Mouse (Mus musculus) G1E (cell line): Measurements from ENCODE around the gene Tfcp2l1. TPM values are rescaled to one million over a fixed set of nuclear protein-coding genes. Genes with fewer than 3 reads are reported as not detected.

Experiments used
- ATAC-seq: 2 replicates; pipeline ENCODE4 v1.8.0; 2016; ENCODE audit warnings: mild to moderate bottlenecking; ENCODE audit not compliant: insufficient number of reproducible peaks, poor library complexity, low FRiP score, severe bottlenecking; ENCODE audit errors: extremely low read depth
- DNase-seq: peaks from one replicate; pipeline ENCODE4 v3.0.0; 2012; ENCODE audit warnings: low spot score
- H3K27me3 ChIP-seq: 2 replicates; pipeline ENCODE4 v1.6.1; 2012; ENCODE audit warnings: mild to moderate bottlenecking, low read length, inconsistent platforms; ENCODE audit not compliant: insufficient read depth
- H3K36me3 ChIP-seq: replicated peaks from 2 replicates; pipeline ENCODE3; 2012; ENCODE audit warnings: mild to moderate bottlenecking, inconsistent platforms
- H3K4me1 ChIP-seq: 2 replicates; pipeline ENCODE4 v1.6.1; 2012; ENCODE audit warnings: low read depth, low read length, inconsistent platforms, mixed read lengths; ENCODE audit not compliant: insufficient read depth
- H3K4me3 ChIP-seq: 2 replicates; pipeline ENCODE4 v1.5.1; 2012; ENCODE audit warnings: low read depth, mild to moderate bottlenecking, inconsistent platforms, low read length, moderate library complexity, mixed read lengths
- H3K9me3 ChIP-seq: replicated peaks from 2 replicates; pipeline ENCODE4 v1.6.1; 2012; ENCODE audit warnings: inconsistent platforms
- CTCF ChIP-seq: IDR thresholded peaks from 2 replicates; pipeline ENCODE4 v1.5.1; 2012; ENCODE audit warnings: low read depth, low read length, inconsistent platforms, mixed read lengths
- GATA1 ChIP-seq: IDR thresholded peaks from 2 replicates; pipeline ENCODE4 v1.6.1; 2012; ENCODE audit warnings: borderline replicate concordance, low read length, inconsistent platforms, mixed read lengths
- GATA2 ChIP-seq: IDR thresholded peaks from 2 replicates; pipeline ENCODE4 v1.6.1; 2012; ENCODE audit warnings: low read depth, low read length, inconsistent platforms, borderline replicate concordance
- POLR2AphosphoS5 ChIP-seq: IDR thresholded peaks from 2 replicates; pipeline ENCODE4 v1.6.1; 2012; ENCODE audit warnings: low read depth, low read length, inconsistent platforms; ENCODE audit not compliant: insufficient replicate concordance
- TAL1 ChIP-seq: conservative IDR thresholded peaks from 2 replicates; pipeline ENCODE4 v1.6.1; 2012; ENCODE audit warnings: low read depth, low read length, inconsistent platforms, mixed read lengths
- polyA plus RNA-seq: library from polyadenylated mRNA; stranded (reverse); fragments of >175 nt; gene quantifications from 2 replicates; pipeline ENCODE4 v1.2.3, GENCODE M21; 2012
- total RNA-seq, 2 experiments: library from RNA; stranded (forward) in 1 of 2; stranded (reverse) in 1 of 2; fragments of 200-1000 nt in 1 of 2; fragments of >200 nt in 1 of 2; fragmentation: Nextera tagmentation in 1 of 2; gene quantifications; 2 replicates each; pipeline ENCODE4 v1.2.3; 2014 to 2017

Tfcp2l1 gene
- total and polyA plus RNA-seq, 3 experiments: 0.11 TPM; not detected in 2

DNA sequence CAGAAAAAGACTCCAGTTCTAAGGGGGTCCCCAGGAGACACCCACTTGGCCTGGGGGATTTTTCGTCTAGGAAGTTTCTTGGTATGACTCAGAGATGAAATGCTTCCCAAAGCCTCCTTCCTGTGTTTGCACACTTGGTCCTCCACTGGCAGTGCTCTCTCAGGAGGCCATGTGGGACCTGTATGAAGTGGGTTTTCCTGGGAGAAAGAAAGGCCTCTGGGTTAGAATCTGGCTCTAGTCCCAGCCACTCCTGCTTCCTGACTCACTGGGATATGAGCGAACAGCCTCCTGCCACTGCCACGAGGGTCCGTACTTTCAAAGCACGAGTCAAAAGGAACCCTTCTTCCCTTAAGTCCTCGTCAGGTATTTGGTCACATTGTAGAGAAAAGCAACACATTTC is 70.2 kb downstream of the Tfcp2l1 start:
- Histone ChIP-seq H3K27me3 (no peaks in the 10 kb centered on the region), H3K4me3 (no peak overlapping the region), H3K4me1 (no peaks in the 10 kb centered on the region), H3K9me3 (peaks cover 66% of the 10 kb centered on the region), H3K36me3 (no peaks in the 10 kb centered on the region)
- TF ChIP-seq TAL1 (no peak), GATA2 (no peak), GATA1 (no peak)
- DNase-seq: no peak
- no peak for ATAC-seq

DNA sequence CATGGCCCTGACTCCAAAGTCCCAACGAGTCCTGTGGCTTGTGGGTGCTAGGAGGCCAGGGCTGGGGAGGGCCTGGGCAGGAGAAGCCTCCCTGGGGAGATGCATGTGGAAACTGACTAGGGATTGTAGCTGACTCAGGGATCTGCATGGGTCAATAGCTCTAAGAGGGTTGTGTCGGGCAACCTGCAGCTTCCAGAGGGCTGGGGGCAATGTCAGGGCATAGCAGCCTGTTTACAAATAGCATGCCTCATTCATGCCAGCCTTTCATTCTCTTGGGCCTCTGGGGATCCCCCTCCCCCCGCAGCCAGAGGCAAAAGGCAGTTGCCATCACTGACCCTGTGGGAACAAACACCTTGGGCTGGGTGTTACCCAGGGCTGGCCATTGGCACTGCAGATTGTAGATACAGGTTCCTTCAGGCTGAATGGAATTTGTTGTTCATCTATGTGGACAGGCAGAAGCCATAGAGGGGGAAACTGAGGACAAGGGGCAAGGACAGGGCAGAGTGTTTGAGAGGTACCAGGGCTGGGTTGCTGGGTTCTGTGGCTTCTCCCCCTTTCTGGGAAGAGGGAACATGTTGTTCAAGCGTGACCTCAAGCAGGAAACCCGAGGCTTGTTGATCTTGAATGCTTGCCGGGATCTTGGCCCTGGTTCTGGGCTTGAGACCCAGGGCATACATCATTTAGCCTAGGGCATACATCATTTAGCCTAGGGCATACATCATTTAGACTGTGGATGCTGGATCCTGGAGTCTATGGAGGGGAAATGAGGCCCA is 71.6 kb downstream of the Tfcp2l1 start:
- Histone ChIP-seq H3K4me1 (no peaks in the 10 kb centered on the region), H3K36me3 (no peaks in the 10 kb centered on the region), H3K9me3 (peaks cover 66% of the 10 kb centered on the region), H3K4me3 (no peak overlapping the region), H3K27me3 (no peaks in the 10 kb centered on the region)
- TF ChIP-seq POLR2AphosphoS5: no peak
- TF ChIP-seq CTCF: no peak
- TF ChIP-seq GATA2: no peak
- TF ChIP-seq GATA1: no peak
- no peak for TF ChIP-seq TAL1
- ATAC-seq: no peak
- DNase-seq: no peak

GRCm38 (mm10) chr1:118699961-118700360 is 72.2 kb downstream of the Tfcp2l1 start:
- no peaks in the 10 kb centered on the region for H3K4me1 ChIP-seq
- DNase-seq (no peak), ATAC-seq (no peak)
- no peaks in the 10 kb centered on the region for H3K27me3 ChIP-seq
- H3K4me3 ChIP-seq: no peak overlapping the region
- peaks cover 63% of the 10 kb centered on the region for H3K9me3 ChIP-seq
- H3K36me3 ChIP-seq: no peaks in the 10 kb centered on the region
- TF ChIP-seq GATA2 (no peak), TAL1 (no peak), POLR2AphosphoS5 (no peak), CTCF (no peak), GATA1 (no peak)

GRCm38 (mm10) chr1:118711606-118712005 is 83.9 kb downstream of the Tfcp2l1 start:
- TF ChIP-seq TAL1: no peak
- no peak for TF ChIP-seq GATA2
- TF ChIP-seq POLR2AphosphoS5: no peak
- no peak for TF ChIP-seq CTCF
- no peak for TF ChIP-seq GATA1
- DNase-seq: no peak
- peaks cover 50% of the 10 kb centered on the region for H3K9me3 ChIP-seq
- no peaks in the 10 kb centered on the region for H3K27me3 ChIP-seq
- no peak for ATAC-seq
- no peak overlapping the region for H3K4me3 ChIP-seq
- no peaks in the 10 kb centered on the region for H3K36me3 ChIP-seq
- no peaks in the 10 kb centered on the region for H3K4me1 ChIP-seq

GRCm38 (mm10) chr1:118716225-118716624 is 88.5 kb downstream of the Tfcp2l1 start:
- H3K9me3 ChIP-seq: peaks cover 51% of the 10 kb centered on the region
- DNase-seq (no peak), ATAC-seq (no peak)
- TF ChIP-seq GATA1: no peak
- no peak for TF ChIP-seq POLR2AphosphoS5
- TF ChIP-seq GATA2: no peak
- no peak for TF ChIP-seq TAL1
- TF ChIP-seq CTCF: no peak
- H3K27me3 ChIP-seq: no peaks in the 10 kb centered on the region
- H3K4me3 ChIP-seq: no peak overlapping the region
- no peaks in the 10 kb centered on the region for H3K36me3 ChIP-seq
- no peaks in the 10 kb centered on the region for H3K4me1 ChIP-seq

GRCm38 (mm10) chr1:118718055-118718454 is 90.3 kb downstream of the Tfcp2l1 start:
- ATAC-seq (no peak), DNase-seq (no peak)
- H3K4me1 ChIP-seq: no peaks in the 10 kb centered on the region
- no peak overlapping the region for H3K4me3 ChIP-seq
- TF ChIP-seq CTCF (no peak), POLR2AphosphoS5 (no peak), TAL1 (no peak), GATA2 (no peak), GATA1 (no peak)
- no peaks in the 10 kb centered on the region for H3K36me3 ChIP-seq
- no peaks in the 10 kb centered on the region for H3K27me3 ChIP-seq
- H3K9me3 ChIP-seq: peaks cover 37% of the 10 kb centered on the region
